Mouse (Mus musculus): ENCODE data around the gene Smlr1.

The Smlr1 gene

DNA sequence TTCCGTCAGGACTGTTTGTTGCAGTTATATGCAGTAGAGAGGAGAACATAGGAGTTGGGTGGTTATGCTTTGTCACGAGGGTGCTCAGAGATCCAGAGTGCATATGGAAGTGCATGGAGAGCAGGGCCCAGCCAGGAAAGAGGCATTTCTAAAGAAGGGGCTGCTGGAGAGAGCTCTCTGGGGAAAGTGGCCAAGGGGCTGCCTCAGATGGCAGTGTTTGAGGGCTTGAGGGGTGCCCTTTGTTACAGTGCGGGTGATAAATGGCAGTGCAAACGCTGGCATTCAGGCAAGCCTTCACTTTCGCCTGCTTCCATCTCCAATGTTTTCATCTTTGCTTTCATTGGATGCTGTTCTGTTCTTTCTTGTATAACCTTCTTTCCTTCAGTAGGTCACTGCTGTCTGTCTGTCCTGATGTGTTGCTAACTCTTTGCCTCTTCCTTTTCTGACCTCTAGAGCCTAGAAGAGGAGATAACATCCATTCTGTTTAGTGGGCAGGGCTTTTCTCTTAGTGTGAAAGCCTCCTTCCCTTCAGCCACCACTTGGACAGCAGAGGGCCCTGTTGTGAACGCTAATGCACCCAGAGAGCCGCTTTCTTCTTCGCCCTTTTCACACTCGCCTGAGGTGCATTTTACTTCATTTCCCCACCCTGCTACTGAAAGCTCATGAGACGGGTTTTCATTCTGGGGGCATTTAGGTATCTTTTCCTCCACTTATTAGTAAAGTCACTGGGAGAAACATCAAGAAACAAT lies 36.6 kb downstream of the Smlr1 start:
- no peak for DNase-seq (ENCODE audit: low spot score in 2 of 2)

DNA sequence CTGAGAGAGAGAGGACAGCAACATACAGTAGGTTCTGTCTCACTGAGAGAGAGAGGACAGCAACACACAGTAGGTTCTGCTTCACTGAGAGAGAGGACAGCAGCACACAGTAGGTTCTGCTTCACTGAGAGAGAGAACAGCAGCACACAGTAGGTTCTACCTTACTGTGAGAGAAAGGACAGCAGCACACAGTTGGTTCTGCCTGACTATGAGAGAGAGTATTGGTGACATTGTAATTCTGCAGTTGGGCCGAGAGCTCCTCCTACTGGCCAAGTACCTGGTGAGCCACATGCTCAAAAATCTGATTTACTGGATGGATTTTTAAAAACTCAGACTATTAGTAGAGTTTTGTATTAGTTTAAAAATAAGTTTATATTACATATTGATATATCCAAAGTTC lies 47.6 kb downstream of the Smlr1 start:
- peak; percentile 33 to 59 for DNase-seq (ENCODE audit: low spot score in 2 of 2)

DNA sequence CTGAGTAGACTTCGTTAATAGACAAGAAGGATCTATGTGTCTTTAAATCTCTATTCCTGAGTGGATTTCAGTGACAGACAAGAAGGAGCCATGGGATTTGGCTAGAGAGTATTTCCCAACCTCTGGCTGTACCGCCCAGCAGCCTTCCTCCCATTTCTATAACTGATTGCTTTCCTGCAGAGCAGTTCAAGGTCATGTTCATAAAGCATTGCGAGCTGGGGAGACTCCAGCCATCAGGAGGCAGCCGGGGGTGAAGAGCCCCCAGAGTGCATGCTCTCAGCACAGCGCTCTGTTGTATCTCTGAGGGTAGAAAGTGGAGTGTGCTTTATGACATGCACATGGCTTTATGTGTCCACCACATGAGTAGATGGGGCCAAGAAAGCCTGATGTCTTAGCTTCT lies 53.3 kb downstream of the Smlr1 start:
- DNase-seq (ENCODE audit: low spot score in 2 of 2) = no peak

DNA sequence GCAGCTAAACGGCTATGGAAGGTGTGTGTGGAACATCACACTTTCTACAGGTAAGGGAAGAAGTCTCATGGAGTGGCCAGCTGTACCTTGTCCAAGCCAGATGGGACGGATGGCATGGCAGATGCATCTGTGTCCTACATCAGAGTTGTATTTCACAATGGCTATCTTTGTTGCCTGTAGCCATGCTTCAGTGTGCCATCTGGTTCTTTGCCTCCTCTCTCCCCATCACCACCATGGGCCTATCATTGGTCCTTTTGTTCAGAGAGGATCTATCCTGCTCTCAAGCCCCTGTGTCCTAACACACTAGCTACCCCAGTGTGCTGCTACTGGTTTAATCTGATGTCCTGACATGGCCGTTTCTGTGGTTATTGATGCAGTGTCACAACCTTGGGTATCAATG lies 56.4 kb downstream of the Smlr1 start:
- no peak for DNase-seq (ENCODE audit: low spot score in 2 of 2)

Data from frontal cortex, postnatal 14 days (tissue).